Mouse (Mus musculus) cerebellum, adult 2 months (tissue): Measurements from ENCODE around the gene Smco1. TPM values are rescaled to one million over a fixed set of nuclear protein-coding genes. Genes with fewer than 3 reads are reported as not detected.

ENCODE experiments used
- DNase-seq, 2 experiments: peaks; one replicate each; pipeline ENCODE4 v3.0.0; 2021
- H3K27ac ChIP-seq: fragments of 200-500 bp; 2 replicates; pipeline ENCODE4 v1.5.1; 2012; ENCODE audit warnings: low read length, control low read depth, inconsistent platforms; ENCODE audit not compliant: insufficient read depth
- H3K27me3 ChIP-seq: fragments of 200-500 bp; 2 replicates; pipeline ENCODE4 v1.6.1; 2012; ENCODE audit warnings: inconsistent platforms, mild to moderate bottlenecking, low read length, moderate library complexity; ENCODE audit not compliant: control insufficient read depth, insufficient read depth
- H3K4me1 ChIP-seq: fragments of 200-500 bp; 2 replicates; pipeline ENCODE4 v1.6.1; 2011; ENCODE audit warnings: low read length; ENCODE audit not compliant: control insufficient read depth, insufficient read depth
- H3K4me3 ChIP-seq: fragments of 200-500 bp; replicated peaks from 2 replicates; pipeline ENCODE3; 2011; ENCODE audit warnings: mild to moderate bottlenecking, low read depth, low read length, control low read depth; ENCODE audit not compliant: insufficient read depth
- CTCF ChIP-seq: fragments of 200-500 bp; IDR thresholded peaks from 2 replicates; pipeline ENCODE4 v1.5.1; 2011; ENCODE audit warnings: low read depth, mild to moderate bottlenecking, control low read depth, low read length, moderate library complexity, borderline replicate concordance; ENCODE audit not compliant: insufficient read depth
- POLR2A ChIP-seq: fragments of 200-500 bp; IDR thresholded peaks from 2 replicates; pipeline ENCODE4 v1.6.1; 2011; ENCODE audit warnings: low read length, control low read depth, borderline replicate concordance; ENCODE audit not compliant: insufficient read depth
- WGBS: fragments of 180-500 bp; shearing (Covaris S2); methylation state at CpG from one replicate; pipeline ENCODE4 v1.1.7; 2018; 5-methylcytosine and 5-hydroxymethylcytosine counted together
- polyA plus RNA-seq: library from polyadenylated mRNA; depleted of rRNA; stranded (reverse); fragments of >200 nt; gene quantifications from 2 replicates; pipeline ENCODE4 v1.2.3, GENCODE M21; 2012; rRNA removed

Gene Smco1
- polyA plus RNA-seq, 1 experiment = 0.23 TPM

DNA sequence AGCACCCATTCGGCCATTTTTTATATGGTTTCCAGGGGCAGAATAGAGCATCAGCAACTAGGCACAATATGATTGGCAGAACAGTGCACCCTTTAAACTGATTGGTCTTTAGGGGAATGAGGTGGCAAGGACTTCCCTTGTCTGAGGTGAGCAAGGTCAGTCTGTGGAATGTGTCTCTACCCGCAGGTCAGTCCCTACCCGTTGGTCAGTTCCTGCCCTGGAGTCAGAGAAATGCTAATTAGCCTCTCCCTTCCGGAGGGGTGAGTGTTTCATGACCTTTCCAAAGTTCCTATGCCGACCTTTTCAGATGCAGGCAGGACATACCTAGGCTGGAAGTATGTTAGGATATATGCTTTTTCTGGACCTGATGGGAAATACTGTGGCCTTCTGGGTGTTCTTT, 41.1 kb downstream of the Smco1 start:
- Histone ChIP-seq H3K4me3 (no peak overlapping the region), H3K4me1 (no peaks in the 10 kb centered on the region), H3K27ac (no peak overlapping the region), H3K27me3 (no peaks in the 10 kb centered on the region)
- WGBS = 59% methylated on average over 5 of the region's 5 CpGs
- no peak for TF ChIP-seq POLR2A
- TF ChIP-seq CTCF = no peak
- DNase-seq = no peak

DNA sequence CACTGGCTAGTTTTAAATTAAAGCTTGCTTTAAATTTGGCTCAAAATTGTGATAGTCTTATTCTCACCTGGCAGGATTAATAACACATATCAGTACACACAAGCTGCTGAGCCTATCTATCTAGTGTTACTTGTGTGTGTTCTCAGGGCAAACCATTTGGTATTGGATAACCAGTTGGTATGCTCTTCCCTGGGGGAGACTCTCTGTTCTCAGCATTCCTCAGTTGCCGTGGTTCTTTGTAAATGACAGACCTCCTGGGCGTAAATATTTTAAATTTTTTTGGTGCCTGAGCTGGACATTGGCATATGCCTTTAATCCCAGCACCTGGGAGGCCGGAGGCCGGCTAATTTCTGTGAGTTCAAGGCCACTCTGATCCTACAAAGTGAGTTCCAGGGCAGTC, 41.6 kb downstream of the Smco1 start:
- Histone ChIP-seq H3K4me1 (no peaks in the 10 kb centered on the region), H3K27me3 (no peaks in the 10 kb centered on the region), H3K27ac (no peak overlapping the region), H3K4me3 (no peak overlapping the region)
- 76% methylated on average over 4 of the region's 4 CpGs for WGBS
- TF ChIP-seq CTCF (no peak), POLR2A (no peak)
- no peak for DNase-seq

DNA sequence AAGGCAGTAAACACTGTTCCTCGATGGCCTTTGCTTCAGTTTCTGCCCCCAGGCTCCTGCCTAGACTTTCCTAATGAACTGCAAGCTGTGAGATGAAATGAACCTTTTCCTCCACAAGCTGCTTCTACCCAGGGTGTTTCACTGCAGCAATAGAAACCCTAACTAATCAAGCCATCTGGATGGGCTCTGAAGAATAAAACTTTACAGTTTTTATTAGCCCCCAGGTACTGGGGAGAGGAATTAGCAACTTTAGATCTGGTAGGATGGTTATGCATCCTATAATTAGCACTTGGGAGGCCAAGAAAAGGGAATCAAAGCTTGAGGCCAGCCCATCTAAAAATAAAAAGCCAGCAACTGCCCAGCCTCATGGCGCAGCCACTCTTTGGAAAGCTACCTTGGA, 45.3 kb downstream of the Smco1 start:
- Histone ChIP-seq H3K4me3 (no peak overlapping the region), H3K27me3 (no peaks in the 10 kb centered on the region), H3K27ac (no peak overlapping the region), H3K4me1 (no peaks in the 10 kb centered on the region)
- TF ChIP-seq CTCF = no peak
- no peak for TF ChIP-seq POLR2A
- WGBS = 76% methylated on average over 2 of the region's 2 CpGs
- DNase-seq = no peak

DNA sequence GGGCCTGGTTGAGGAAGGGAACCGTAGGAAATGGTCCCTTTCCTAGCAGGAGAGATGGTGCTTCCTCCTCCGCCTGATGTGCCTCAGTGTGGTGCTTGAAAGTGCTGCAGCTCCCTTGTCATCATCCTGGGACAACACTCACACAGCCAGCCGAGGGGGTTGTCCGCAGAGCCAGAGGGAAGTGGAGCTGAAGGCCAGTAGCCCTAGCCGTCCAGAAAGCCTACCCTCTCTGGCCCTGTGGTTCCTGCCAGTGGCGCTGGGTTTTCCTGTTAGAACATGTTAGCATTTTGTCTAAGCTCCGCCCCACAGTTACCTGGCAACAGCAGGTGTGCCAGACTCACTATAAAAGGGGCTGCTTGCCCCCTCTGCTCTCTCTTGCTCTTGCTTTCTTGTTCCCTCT, 52.7 kb downstream of the Smco1 start:
- H3K4me3 ChIP-seq = no peak overlapping the region
- WGBS = 38% methylated on average over 7 of the region's 7 CpGs
- H3K27me3 ChIP-seq = no peaks in the 10 kb centered on the region
- TF ChIP-seq POLR2A = no peak
- no peak for TF ChIP-seq CTCF
- no peak overlapping the region for H3K27ac ChIP-seq
- H3K4me1 ChIP-seq = no peaks in the 10 kb centered on the region
- DNase-seq = no peak

Other genes with a start within 250 kb of the Smco1 start
- 22.0 and 22.5 TPM in 2 replicates for gene Pak2, start 192.1 kb upstream of the Smco1 start, polyA plus RNA-seq
- 27.6 and 30.3 TPM in 2 replicates for gene Pigx, start 171.7 kb upstream of the Smco1 start, polyA plus RNA-seq
- gene Cep19, start 171.7 kb upstream of the Smco1 start, polyA plus RNA-seq = 45.4 and 46.9 TPM in 2 replicates
- gene Nrros, start 105.9 kb upstream of the Smco1 start, polyA plus RNA-seq = 4.1 and 4.8 TPM in 2 replicates
- not detected in 2 replicates for gene Bex6, start 91.6 kb upstream of the Smco1 start, polyA plus RNA-seq
- 29.6 and 30.8 TPM in 2 replicates for gene Fbxo45, start 24.3 kb upstream of the Smco1 start, polyA plus RNA-seq
- gene Wdr53, start 24.2 kb upstream of the Smco1 start, polyA plus RNA-seq = 10.8 and 11.1 TPM in 2 replicates
- gene Rnf168, start 6.0 kb downstream of the Smco1 start, polyA plus RNA-seq = 18.0 and 18.3 TPM in 2 replicates
- gene Ubxn7, start 60.8 kb downstream of the Smco1 start, polyA plus RNA-seq = 18.1 and 18.8 TPM in 2 replicates
- not detected in 2 replicates for gene Tm4sf19, start 129.0 kb downstream of the Smco1 start, polyA plus RNA-seq
- 24.7 and 25.2 TPM in 2 replicates for gene Tctex1d2, start 148.2 kb downstream of the Smco1 start, polyA plus RNA-seq
- gene Pcyt1a, start 159.5 kb downstream of the Smco1 start, polyA plus RNA-seq = 33.4 and 35.4 TPM in 2 replicates
- gene Slc51a, start 216.4 kb downstream of the Smco1 start, polyA plus RNA-seq = 0.03 and 0.05 TPM in 2 replicates
- gene Zdhhc19, start 224.8 kb downstream of the Smco1 start, polyA plus RNA-seq = not detected in 2 replicates